Mouse (Mus musculus) A20 (cell line): ENCODE data around the gene Yipf1.
"Not testable (repeated sequence)": the region's sequence is repeated elsewhere in the genome, so short reads cannot be mapped to it uniquely, and the experiment has no call there.

ENCODE experiments used
- DNase-seq: peaks from one replicate; pipeline ENCODE4 v3.0.0-alpha.2; 2011; ENCODE audit warnings: low read depth, low spot score

Gene Yipf1

DNA sequence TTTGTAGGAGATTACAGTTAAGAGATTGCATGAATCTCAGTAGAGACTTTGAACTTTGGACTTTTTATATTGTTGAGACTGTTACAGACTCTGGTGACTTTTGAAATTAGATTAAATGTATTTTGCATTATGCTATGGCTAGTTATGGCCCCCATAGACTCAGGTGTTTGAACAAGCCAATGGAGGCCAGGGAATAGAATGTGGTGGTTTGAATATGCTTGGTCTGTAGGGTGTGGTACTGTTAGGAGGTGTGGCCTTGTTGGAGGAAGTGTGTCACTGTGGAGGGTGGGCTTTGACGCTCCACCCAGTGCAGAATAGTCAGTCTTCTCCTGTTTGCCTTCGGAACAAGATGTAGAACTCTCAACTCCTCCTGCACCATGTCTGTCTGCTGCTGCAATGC lies 8.9 kb downstream of the Yipf1 start:
- DNase-seq: no peak

DNA sequence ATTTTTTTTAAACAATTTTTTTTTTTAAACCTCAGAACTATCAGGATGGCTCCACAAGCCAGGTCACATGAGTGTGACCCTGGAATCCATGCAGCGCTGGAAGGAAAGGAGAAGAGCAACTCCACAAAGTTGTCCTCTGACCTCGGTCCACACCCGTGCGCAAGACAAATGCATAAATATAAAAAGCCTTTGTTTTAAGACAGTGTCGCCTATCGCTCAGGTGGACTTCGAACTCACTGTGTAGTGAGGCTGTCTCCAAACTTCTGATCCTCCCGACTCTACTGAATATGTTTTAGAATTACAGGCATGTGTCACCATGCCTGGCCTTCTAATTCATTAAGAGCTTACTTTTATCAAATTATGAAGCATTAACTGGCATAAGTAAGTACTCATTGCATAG lies 14.4 kb downstream of the Yipf1 start:
- no peak for DNase-seq

DNA sequence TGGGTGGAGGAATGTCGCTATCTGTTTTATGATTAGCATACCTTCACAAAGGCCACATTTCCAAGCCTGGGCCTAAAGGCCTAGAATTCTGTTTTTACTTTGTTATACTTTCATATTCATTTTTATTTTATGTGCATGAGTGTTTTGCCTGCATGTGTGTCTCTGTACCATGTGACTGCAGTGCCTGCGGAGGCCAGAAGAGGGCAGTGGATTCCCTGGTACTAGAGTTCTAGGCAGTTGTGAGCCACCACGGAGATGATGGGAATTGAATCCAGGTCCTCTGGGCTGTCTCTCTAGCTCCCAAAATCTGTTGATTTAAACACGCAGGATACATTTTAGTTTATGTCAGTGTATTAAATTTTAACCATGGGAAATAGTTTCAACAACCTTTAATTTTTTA lies 19.4 kb downstream of the Yipf1 start:
- peak; percentile 27 for DNase-seq

DNA sequence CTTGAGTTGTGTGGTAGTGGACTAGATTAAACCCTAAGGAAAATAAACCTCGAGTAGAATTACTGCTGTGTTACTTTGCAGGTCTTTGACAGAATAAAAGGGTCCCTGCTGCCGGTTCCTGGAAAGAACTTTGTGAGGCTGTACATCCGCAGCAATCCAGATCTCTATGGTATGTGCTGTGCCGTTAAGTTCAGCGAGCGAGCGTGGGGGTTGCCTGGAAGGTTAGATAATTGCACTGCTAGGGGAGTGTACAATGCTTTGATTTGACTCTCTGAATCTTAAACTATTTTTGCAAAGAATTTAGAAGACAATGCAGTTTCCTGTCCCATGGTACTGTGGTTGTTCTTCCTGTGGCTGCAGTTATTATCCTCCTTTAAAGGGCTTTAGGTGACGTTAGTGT lies 22.2 kb downstream of the Yipf1 start:
- DNase-seq: no peak

DNA sequence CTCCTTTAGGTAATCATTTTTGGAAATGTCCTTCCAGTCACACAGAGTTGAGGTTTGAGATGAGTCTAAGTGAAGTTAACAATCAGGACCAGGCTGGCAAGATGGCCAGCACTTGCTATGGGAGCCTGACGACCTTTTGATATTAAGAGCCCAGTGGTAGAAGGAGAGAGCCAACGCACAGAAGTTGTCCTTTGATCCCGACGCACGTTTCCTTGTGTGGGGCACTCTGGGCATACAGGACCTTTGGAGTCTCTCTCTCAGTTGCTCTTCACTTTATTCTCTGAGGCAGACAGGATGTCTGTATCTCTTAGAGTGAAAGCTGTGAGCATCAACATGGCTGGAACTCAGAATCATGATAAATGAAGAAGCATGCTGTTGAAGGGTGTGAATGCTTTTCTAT lies 23.3 kb downstream of the Yipf1 start:
- DNase-seq: no peak

DNA sequence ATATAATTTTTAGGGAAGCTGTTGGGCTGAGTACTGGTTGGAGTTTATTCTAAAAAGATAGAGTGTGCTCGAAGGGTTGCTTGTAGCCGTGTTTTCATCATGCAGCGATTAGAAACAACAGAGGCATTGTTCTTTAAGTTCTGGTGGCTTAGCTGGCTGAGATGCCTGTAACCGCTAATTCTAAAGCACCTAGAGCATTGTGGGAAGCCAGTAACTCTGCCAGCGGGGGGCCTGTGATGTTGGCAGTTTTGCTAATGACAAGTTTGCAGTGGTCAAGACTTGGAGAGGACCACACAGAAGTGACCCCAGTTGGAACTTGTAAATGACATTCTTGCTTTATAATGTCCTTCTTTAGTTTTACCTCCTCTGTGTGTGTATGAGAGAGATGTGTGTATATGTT lies 27.2 kb downstream of the Yipf1 start:
- DNase-seq: no peak

DNA sequence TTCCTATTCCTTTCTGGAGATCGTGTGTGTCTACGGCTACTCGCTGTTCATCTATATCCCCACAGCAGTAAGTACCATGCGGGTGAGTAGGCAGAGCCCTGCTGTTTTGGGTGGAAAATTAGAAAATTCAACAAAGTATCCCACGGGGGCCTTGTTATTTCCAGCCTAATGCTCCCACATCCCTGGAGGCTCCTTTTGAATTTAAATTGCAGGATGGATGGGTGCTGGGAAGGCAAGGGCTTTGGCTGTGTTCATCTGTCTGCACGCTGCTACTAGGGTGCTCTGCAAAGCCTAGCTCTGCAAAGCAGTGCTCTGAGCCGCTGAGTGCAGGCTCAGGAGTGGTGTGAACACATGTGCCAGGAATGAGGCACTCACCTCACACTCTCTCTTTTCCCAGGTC lies 30.4 kb downstream of the Yipf1 start:
- no peak for DNase-seq

DNA sequence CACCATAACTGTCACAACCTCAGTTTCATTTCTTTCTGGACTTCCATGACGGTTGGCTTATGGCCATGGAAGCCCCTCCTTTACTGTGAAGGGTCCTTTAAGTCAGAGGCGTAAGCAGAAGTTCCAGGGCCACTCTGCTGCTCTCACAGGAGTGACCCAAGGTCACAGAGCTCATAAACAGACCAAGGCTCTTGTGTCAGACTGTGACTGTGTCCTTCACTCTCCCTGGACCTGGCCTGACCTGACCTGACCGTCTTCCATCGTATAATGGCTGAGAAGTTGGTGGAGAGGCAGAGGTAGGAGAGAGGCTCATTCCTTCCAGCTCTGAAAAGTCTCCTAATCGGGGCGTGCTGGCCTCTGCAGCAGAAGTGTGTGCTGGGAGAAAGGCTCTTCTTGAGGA lies 33.1 kb downstream of the Yipf1 start:
- no peak for DNase-seq

DNA sequence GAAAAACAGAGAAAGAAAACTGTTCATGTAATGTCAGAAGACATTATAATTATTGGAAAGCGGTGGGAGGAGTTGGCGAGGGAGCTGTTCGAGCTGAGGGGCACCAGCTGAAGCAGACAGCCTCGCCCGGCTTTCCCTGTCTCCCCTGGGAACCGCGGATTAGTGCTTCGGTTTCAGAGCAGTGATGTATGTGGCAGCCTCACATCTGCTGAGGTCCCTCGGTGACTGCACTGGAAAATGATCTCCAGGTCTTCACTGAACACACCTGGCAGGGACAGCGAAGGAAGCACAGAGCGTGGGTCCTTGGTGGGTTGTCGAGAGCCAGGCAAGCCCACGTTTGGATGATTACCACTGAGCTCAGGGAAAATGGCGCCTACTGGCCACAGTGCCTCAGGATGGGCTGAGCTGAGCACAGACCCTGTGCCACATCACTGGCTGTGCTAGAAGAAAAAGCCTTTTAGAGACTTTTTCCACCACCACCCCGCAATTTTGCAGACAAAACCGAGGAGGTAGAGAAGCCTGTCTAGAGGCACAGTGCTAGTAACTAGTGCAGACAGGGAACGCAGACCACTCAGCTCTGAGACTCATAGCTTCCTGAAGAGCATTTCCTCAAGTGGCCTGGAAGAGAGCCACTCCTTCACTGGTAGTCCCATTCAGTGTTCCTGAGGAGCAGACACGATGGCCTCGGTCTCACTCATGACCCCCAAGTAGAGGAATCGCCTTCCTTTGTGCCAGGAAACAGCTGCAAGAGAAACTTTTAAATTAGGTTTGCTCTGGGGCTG lies 34.6 kb downstream of the Yipf1 start:
- DNase-seq: no peak

DNA sequence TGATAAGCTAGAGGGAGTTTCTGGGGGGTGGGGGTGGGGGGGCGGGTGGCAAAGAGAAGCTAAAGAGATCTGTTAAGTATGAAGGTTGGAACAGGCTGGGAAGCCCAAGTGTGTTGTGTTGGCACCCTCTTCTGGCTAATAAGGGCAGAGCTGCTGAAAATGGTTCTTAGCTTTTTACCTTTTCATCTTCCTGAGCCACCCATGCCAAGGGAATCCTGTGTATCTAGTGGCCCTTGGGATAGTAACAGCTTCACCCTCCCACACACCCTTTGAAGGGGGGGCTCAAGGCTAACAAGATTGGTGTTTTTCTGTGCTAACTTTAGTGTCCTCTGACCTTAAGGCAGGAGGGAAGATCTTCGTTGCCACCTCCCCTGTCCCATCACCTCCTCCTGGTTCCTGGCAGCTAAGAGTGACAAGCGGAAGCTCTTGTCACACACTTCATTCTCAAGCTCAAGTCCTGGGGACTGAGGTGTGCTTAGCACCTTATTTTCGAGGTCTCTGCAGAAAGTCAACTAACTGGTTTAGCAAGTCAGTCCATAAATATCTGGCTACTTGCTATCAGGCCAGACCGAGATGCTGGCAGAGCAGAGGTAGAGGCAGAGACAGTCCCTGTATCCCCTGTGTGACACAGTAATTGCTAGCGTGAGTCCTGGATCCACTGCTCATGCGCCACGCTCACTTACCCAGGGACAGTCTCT lies 35.3 kb downstream of the Yipf1 start:
- peak; percentile 46 for DNase-seq

DNA sequence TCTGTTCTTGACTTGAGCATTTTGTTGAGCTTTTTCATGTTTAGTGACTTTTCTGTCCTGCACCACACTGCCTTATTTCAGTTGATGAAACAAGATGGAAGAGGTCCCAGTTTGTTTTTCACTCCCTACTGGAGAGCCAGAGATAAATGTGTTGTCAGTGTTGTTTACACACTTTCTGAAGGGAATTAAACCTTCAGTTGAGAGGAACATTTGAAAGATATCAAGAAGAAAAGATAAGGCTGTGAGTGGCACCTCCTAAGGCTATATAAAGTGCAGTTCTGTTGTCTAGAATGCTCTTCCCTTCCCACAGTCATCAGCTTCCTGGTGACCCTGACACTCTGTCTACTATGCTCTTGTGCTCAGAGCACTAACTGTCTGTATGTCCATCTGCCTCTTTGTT lies 37.2 kb downstream of the Yipf1 start:
- no peak for DNase-seq

DNA sequence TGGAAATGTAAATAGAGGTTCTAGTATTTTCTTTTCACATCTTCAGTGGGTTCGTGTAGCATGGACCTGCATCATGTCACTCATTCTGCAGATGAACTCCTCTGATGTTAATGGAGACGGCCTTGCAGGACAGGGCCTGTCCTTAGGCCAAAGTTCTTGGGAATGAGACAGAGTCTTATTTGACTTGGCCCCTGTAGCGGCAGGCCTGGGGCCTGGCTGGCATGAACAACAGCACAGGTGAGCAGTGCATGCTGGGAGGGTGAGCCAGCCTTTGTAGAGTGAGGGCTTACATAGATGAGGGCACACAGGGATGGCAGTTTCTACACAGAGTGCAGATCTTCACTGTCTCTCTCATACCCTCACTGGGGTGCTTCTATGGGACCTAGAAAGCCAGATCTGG lies 39.4 kb downstream of the Yipf1 start:
- no peak for DNase-seq

DNA sequence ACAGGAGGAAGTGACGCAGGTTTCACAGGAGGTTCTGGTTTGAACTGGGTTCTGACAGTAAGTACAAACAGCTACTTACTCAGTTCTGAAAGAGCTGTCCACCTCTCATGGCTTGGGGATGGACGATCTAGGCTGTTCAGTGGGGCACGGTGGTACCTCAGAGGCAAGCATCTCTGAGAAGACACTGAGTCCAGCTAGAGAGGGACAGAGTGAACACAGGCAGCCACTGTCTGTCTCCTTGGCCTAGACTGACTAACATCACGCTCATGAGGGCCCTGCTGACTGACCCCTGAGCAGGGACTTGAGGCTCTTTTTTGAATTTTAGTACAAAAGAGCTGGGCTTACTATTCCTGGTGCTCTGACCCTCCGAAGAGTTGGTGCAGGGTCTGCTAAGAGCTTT lies 40.0 kb downstream of the Yipf1 start:
- DNase-seq: no peak

DNA sequence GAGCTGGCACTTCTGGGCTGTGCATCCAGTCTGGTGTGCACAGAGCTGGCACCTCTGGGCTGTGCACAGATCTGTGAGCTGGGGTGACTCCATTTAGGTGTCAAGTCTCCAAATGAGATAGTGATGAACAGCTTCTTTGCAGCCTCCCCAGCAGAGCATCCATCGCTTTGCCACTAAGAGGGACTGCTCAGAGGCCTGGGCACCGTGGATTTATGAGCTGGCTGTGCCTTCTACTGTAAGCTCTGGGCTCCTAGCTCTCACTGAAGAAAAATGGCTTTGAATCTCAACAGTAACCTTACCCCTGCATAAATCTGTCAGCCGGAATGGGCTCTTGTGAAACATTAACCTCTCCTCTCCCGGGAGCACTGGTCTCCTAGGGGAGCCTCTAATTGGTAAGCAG lies 40.4 kb downstream of the Yipf1 start:
- DNase-seq: no peak

DNA sequence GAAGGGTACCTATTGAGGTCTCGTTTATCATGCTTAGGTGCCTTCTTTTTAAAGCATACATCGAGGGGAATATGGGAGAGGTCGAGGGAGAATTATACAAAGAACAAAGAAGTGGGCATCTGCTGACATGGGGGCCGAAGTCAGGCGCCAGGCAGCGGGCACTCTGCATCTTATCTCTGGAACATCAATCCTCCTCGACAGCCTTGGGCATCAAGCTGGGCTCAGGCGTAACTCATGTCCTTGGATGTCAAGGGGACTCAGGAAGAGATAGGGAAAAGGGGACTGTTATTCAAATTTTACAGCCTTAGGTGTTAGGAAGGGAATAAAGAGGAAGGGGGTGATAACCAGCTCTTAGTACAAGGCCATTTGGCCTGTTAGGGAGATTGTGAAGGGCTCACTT lies 43.0 kb downstream of the Yipf1 start:
- not testable (repeated sequence) for DNase-seq

DNA sequence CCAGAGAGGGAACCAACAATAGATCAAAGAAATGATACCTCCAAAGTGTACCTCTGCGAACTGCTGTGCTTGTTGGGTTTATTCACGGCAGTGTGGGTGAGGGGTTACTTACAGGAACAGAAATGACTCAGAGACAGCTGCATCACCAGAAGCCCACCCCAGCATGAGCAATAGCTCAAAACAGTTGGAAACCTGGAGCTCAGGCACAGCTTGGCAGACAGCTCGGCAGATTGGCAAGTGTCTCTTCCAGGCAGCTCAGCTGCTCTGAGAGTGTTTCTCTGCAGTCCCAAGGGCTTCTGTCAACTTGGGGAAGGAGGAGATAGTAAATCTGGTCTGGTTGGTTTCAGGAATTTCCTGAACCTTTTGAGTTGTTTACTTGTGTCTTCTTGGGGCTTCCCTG lies 44.3 kb downstream of the Yipf1 start:
- DNase-seq: no peak

DNA sequence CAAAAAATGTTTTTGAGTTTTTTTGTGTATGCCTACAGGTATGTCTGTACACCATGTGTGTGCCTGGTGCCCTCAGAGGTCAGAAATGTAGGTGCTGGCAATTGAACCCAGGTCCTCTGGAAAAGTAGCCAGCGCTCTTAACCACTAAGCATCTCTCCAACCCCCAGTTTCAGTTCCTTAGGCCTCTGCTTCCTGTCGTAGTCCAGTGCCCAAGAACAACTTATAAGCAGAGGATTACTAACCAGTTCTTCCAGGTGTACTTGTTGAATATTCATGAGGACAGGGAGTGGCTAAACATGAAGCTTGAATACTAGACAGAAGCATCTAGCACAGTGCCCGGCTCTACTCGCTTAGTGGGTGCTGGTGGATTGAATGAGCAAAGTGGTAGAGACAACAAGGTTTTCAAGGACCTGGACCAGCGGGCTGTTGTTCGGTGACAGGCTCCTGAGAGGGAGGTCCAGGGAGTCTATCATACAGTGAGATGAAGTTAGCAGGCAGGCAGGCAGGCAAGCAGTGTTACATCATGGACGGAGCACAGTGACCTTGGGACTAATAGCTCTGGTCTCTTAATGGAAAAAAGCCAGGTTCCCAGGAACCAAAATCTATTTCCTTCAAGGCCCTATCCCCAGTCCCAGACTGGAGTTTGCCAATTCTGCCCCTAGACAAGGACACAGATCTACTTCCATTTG lies 46.4 kb downstream of the Yipf1 start:
- peak; percentile 76 for DNase-seq

DNA sequence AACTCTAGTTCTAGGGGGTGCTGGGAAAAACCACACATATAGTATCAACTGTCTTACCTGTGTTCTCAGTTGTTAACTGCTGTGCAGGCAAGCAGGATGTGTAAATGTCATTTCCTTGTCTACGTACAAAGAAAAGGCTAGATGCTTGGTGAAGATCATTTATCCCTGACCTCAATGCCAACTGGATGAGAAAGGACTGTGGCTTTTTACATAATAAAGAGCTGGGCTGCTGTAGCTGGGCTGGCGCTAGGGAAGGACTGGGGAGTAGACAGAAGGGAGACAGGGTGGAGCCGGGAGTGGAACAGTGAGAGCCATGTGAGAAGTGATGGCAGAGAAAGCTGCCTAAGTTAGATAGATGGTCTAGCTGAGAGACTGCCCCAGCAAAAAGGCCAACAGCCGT lies 48.6 kb downstream of the Yipf1 start:
- no peak for DNase-seq

DNA sequence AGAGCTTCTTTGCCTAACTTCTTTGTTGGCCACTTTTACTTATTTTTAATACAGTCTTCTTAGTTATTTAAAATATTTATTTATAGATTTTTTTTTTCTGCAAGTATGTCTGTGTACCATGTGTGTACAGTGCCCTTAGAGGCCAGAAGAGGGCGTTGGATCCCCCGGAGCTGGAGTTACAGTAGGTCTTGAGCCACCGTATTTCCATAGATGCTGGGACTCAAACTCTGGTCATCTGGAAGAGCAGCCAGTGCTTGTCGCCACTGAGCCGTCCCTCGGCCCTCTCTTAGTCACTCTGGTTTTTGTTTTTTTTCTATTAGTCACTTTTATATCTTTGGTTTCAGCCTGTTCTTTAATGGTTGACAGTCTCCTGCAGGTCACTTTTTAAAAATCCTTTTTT lies 49.4 kb downstream of the Yipf1 start:
- DNase-seq: peak; percentile 19

DNA sequence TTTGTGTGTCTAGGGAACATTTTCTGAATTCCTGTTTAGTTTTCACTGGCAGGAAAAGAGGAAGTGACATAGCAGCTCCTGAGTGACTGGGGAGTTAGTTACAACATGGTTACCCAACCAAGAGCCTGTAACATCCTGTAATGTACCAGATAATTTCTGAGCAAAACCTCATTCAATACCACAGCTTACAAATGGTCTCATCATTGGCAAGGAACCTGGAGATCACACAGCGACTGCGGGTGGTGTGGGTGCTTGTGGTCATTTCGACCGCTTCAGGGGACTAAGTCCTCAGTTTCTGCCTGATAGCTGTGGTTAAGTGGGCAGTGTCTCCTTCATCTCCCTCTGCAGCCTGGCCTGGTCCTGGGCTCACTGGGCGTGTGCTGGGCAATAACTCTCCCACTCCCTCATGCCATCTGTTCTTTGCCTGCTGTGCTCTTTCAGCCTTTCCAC lies 50.1 kb downstream of the Yipf1 start:
- DNase-seq: peak; percentile 15

DNA sequence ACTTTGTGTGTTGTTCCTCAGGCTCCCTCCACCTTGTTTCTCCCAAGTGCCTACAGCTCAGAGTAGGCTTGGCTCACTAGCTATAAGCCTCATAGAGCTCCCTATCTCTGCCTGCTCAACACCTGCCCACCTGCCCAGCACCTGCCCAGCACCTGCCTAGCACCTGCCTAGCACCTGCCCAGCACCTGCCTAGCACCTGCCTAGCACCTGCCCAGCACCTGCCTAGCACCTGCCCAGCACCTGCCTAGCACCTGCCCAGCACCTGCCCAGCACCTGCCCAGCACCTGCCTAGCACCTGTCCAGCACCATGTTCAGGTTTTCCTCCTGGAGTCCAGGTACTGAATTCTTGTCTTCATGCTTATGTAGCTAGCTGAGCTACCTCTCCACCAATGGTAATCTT lies 52.2 kb downstream of the Yipf1 start:
- DNase-seq: peak; percentile 17

DNA sequence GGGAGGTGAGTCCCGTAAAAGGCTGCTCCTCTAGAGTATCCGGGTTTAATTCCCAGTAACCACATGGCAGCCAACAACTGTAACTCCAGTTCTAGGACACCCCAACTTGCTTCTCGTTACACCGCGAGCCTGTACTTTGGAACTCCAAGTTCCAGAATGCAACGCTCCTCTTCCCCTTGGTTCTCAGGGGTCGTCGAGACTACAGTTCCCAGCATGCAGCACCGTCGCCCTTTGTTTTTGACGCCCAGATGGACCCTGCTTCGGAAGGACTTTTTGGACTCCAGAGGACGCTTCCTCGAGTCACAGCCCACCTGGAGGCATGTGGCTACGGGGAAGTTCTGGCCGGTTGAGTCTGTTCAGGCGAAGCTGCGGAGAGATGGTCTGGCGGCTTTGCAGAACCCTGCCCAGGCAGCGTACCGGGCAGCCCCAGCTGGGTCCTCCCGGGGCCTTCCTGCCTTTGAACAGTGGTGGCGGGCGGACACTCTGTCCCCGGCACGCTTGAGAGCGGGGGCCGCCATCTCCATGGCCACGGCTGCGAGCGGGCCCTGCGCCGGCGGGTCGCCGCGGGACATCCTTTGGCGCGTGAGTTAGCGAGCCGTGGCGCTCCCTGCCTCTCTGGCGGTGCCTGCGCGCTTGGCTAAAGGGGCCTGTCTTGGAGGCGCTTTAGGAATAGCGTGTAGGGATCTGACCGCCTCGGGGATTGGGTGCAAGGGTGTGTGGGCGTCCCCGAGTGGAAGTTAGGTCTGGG lies 53.6 kb downstream of the Yipf1 start, which contains the start of gene Ndc1:
TSS of gene Ndc1 (plus strand) at position 218 of the 748 bp plus-strand sequence.
- DNase-seq: peak; percentile 95
